Mouse (Mus musculus) heart, embryonic 13.5 days (tissue): ENCODE measurements around the gene Zbtb18. TPM values are rescaled to one million over a fixed set of nuclear protein-coding genes. Genes with fewer than 3 reads are reported as not detected.

Experiments
- ATAC-seq: fragments of 200-750 bp; cut with Nextera tagmentation; 2 replicates; pipeline ENCODE4 v1.8.0; 2017; ENCODE audit warnings: moderate TSS enrichment; ENCODE audit not compliant: insufficient number of reproducible peaks, low FRiP score, low TSS enrichment; ENCODE audit errors: extremely low read depth
- H3K27ac ChIP-seq: fragments of 300-500 bp; sonication (generic); replicated peaks from 2 replicates; pipeline ENCODE4 v1.5.1; 2015; ENCODE audit warnings: moderate library complexity, mild to moderate bottlenecking, inconsistent platforms
- H3K27me3 ChIP-seq: fragments of 300-500 bp; sonication (generic); replicated peaks from 2 replicates; pipeline ENCODE4 v1.6.1; 2015; ENCODE audit warnings: mild to moderate bottlenecking, inconsistent platforms
- H3K36me3 ChIP-seq: fragments of 300-500 bp; sonication (generic); 2 replicates; pipeline ENCODE4 v1.6.1; 2015; ENCODE audit warnings: mild to moderate bottlenecking, inconsistent platforms
- H3K4me1 ChIP-seq: fragments of 300-500 bp; sonication (generic); 2 replicates; pipeline ENCODE4 v1.6.1; 2015; ENCODE audit warnings: inconsistent platforms
- H3K4me2 ChIP-seq: fragments of 300-500 bp; sonication (generic); 2 replicates; pipeline ENCODE4 v1.6.1; 2015; ENCODE audit warnings: inconsistent platforms, mild to moderate bottlenecking, moderate library complexity
- H3K4me3 ChIP-seq: fragments of 300-500 bp; sonication (generic); 2 replicates; pipeline ENCODE4 v1.5.1; 2015; ENCODE audit warnings: moderate library complexity, mild to moderate bottlenecking, inconsistent platforms
- H3K9ac ChIP-seq: fragments of 300-500 bp; sonication (generic); 2 replicates; pipeline ENCODE4 v1.6.1; 2015; ENCODE audit warnings: inconsistent platforms, mild to moderate bottlenecking, moderate library complexity
- H3K9me3 ChIP-seq: fragments of 300-500 bp; sonication (generic); 2 replicates; pipeline ENCODE4 v1.6.1; 2016; ENCODE audit warnings: inconsistent platforms
- WGBS: fragments of 180-500 bp; shearing (Covaris S2); methylation state at CpG from one replicate; pipeline ENCODE4 v1.1.7; 2015; ENCODE audit warnings: mixed read lengths; 5-methylcytosine and 5-hydroxymethylcytosine counted together
- polyA plus RNA-seq: library from polyadenylated mRNA; unstranded; fragments of >200 nt; fragmentation: Nextera tagmentation; extraction: Ambion mirVana; gene quantifications from 2 replicates; pipeline ENCODE4 v1.2.1, GENCODE M21; 2015

Zbtb18 gene
- polyA plus RNA-seq, 1 experiment from 2014 or later, result 2.0 TPM

DNA sequence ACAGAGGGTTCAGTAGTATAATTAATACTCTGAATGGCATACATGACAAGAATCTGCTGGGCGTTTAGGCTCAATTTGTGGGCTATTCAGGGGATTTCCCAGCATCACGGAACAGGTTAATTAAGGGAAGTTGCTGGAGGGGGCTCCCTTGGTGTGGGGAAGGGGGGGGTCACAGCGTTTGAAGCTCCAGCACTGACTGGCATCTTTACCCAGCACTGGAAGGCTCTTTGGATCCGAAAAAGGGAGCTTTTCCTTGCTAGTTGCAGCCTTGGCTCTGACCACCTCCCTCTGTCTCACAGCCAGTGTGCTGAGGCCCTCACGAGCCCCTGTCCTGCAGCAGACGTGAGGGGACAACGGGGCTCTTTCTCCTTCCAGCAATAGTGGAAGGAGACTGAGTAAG is 42.5 kb downstream of the Zbtb18 start:
- H3K4me1 ChIP-seq, result peaks cover 4% of the 10 kb centered on the region
- H3K27me3 ChIP-seq, result no peaks in the 10 kb centered on the region
- no peaks in the 10 kb centered on the region for H3K9me3 ChIP-seq
- no peak overlapping the region for H3K4me3 ChIP-seq
- H3K4me2 ChIP-seq, result no peak overlapping the region
- H3K9ac ChIP-seq, result no peak overlapping the region
- ATAC-seq, result no peak
- no peak overlapping the region for H3K27ac ChIP-seq
- no peaks in the 10 kb centered on the region for H3K36me3 ChIP-seq
- WGBS, result 62% methylated on average over 7 of the region's 7 CpGs

DNA sequence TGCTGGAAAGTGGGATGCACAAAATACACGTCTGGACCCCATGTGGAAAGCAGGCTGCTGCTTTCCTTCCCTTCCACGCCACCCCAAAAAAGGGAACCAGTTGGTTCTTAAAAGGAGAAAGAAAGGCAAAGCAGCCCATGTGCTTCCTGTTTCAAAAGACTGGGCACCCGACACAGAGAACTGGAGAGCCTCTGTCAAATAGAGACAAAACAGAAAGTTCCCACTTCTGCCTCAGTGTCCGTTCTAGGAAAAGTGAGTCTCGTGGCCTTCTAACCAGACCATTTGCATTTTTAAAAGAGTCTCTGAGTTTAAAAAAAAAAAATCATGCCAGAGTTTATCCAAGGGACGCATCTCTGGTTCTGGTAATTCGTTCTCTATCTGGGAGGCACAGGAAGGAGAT is 47.7 kb downstream of the Zbtb18 start:
- Histone ChIP-seq H3K4me2 (no peak overlapping the region), H3K4me1 (0 out of 2 replicates have a peak, but pooled peaks cover 3% of the 10 kb centered on the region), H3K4me3 (no peak overlapping the region), H3K27me3 (no peaks in the 10 kb centered on the region), H3K36me3 (no peaks in the 10 kb centered on the region), H3K9me3 (no peaks in the 10 kb centered on the region), H3K27ac (no peak overlapping the region), H3K9ac (no peak overlapping the region)
- ATAC-seq, result no peak
- WGBS, result 57% methylated on average over 7 of the region's 7 CpGs

DNA sequence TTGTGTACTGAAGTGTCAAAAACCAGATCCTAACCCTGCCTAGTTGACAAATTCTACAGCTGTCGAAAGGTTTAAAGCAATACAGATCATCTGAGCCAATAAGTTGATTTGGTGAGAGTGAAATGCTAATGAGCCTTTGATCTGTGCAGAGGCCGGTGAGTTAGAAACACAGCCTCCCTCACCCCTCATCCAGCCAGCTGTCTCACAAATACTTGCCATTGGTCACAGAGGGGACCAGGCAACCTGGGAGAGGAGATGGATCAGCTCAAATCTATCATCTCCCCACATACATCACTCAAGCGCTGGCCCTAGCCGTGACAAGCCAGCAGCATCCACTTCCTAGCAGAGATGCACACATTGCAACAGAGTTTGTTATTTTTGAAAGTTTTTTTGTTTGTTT is 48.7 kb downstream of the Zbtb18 start:
- Histone ChIP-seq H3K9ac (no peak overlapping the region), H3K4me2 (no peak overlapping the region), H3K36me3 (no peaks in the 10 kb centered on the region), H3K4me1 (0 out of 2 replicates have a peak, but pooled peaks cover 3% of the 10 kb centered on the region), H3K9me3 (no peaks in the 10 kb centered on the region), H3K27ac (no peak overlapping the region), H3K4me3 (no peak overlapping the region), H3K27me3 (no peaks in the 10 kb centered on the region)
- 46% methylated on average over 4 of the region's 4 CpGs for WGBS
- ATAC-seq, result no peak

DNA sequence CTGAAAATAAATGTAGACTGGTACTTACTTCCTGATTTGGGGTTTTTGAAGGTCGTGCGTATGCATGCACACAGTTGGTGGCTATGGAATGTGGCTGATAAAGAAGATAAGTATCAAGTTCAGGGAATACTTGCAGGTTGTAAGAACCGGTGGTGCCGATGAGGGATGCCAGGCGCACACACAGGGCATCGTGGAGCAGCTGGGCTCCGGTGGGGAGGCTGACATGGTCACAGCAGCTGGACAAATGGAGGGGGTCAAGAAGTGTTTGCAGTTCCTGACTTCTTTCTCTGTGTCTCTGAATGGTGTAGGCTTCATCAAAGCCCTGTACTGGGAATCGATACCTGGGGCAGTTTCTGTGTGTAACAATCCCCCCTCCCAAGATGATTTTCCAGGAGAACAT is 49.1 kb downstream of the Zbtb18 start:
- H3K4me1 ChIP-seq, result 0 out of 2 replicates have a peak, but pooled peaks cover 3% of the 10 kb centered on the region
- no peak overlapping the region for H3K4me3 ChIP-seq
- ATAC-seq, result no peak
- H3K9me3 ChIP-seq, result no peaks in the 10 kb centered on the region
- no peak overlapping the region for H3K4me2 ChIP-seq
- 44% methylated on average over 8 of the region's 8 CpGs for WGBS
- H3K27ac ChIP-seq, result no peak overlapping the region
- H3K36me3 ChIP-seq, result no peaks in the 10 kb centered on the region
- H3K27me3 ChIP-seq, result no peaks in the 10 kb centered on the region
- no peak overlapping the region for H3K9ac ChIP-seq

DNA sequence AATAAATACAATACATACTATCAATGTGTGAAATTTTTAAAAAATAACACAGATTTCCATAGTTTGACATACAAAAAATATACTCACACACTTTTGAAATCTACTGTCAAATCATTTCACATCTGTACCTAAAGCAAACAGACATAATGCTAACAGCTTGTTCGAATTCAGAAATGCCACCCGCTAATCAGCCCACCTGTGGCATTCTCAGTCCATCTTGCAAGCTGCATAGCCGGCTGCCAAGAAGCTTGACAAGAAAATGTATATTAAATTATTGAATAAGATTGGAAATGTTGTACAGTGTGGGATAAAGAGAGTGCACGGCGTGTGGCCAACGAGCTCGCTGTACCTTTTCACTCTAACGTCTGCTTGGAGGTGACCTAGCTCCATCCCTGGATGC is 52.2 kb downstream of the Zbtb18 start:
- no peak for ATAC-seq
- Histone ChIP-seq H3K27ac (no peak overlapping the region), H3K4me3 (no peak overlapping the region), H3K27me3 (no peaks in the 10 kb centered on the region), H3K9ac (no peak overlapping the region), H3K9me3 (no peaks in the 10 kb centered on the region), H3K4me2 (no peak overlapping the region), H3K4me1 (no peaks in the 10 kb centered on the region), H3K36me3 (no peaks in the 10 kb centered on the region)
- WGBS, result 84% methylated on average over 8 of the region's 8 CpGs

DNA sequence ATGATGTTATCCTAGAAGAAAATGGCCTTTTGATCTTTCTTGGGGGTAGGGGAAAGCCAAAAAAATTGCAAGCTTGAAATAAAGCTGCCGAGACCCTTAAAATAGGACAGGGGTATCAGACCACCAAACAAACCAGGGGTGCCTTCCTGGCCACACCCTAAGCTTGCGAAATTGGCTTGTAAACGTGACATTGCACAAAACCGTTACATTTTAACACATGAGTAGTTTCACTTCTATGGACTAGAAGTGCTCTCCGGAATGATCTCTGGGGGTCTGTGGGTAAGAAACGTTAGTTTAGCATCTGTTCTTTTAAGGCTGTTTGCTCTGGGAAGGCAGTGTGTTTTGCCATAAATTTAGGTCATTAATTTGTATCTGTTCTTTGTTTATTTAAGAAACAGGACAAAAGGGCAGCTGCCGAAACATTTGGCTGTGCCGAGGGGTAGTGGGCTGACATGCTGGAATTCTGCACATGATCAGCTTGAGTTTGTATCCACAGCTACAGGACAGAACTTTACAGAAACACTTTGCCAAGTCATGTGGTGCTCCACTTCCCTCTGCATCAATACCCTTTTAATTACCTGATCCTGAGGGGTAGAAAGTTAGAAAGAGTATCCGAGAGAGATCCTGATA is 52.9 kb downstream of the Zbtb18 start:
- no peak overlapping the region for H3K9ac ChIP-seq
- no peaks in the 10 kb centered on the region for H3K4me1 ChIP-seq
- no peaks in the 10 kb centered on the region for H3K9me3 ChIP-seq
- no peak overlapping the region for H3K4me3 ChIP-seq
- H3K27me3 ChIP-seq, result no peaks in the 10 kb centered on the region
- H3K27ac ChIP-seq, result no peak overlapping the region
- H3K4me2 ChIP-seq, result no peak overlapping the region
- 57% methylated on average over 9 of the region's 9 CpGs for WGBS
- ATAC-seq, result no peak
- no peaks in the 10 kb centered on the region for H3K36me3 ChIP-seq

Other genes with a start within 250 kb of the Zbtb18 start
- gene Akt3, start 184.1 kb upstream of the Zbtb18 start, polyA plus RNA-seq, result 3.8 and 4.1 TPM in 2 replicates